ENCODE assay signal across 9 mouse cellular contexts in genomic region chr17:46143578-46144423, GRCm38 (mm10). TPM values are rescaled to one million over a fixed set of nuclear protein-coding genes. Genes with fewer than 3 reads are reported as not detected.
DNase-seq lines count a peak whose midpoint lies in the region; ATAC-seq and TF ChIP-seq lines count a peak whose summit lies in the region.
"Had no signal": no experiment of that assay in that cellular context is flagged by ENCODE, and none has a peak within 500 bp of the region (broad histone marks: within the 10 kb centered on the region; RNA-seq: fewer than 3 reads in every experiment).

Gene Rsph9, minus strand, starts transcription at chr17:46144216.

- peaks cover 9% of the 10 kb centered on the region for H3K36me3 ChIP-seq in neural tube, embryonic 14.5 days (ENCODE audit: control insufficient read depth, insufficient read depth, low read length)
- H3K36me3 ChIP-seq in thymus, adult 2 months (ENCODE audit: control insufficient read depth, insufficient read depth, low read length), result peaks cover 20% of the 10 kb centered on the region

- intact Hi-C loops in heart, postnatal 36 days (cut with DNase I), result no loop called here

- DNase-seq in CD4-positive helper T cell, adult 2 months (ENCODE audit: low read depth, low spot score), result peak; percentile 76
- peak; percentile 92 for DNase-seq in brain, embryonic 14.5 days (ENCODE audit: low read depth)
- peak; percentile 73 for DNase-seq in forelimb bud, embryonic 11.5 days (ENCODE audit: low read depth, low spot score)
- DNase-seq in heart, postnatal 36 days, result peak; percentile 78 to 84
- DNase-seq in layer of hippocampus, adult 2 months (ENCODE audit: low spot score in 2 of 2), result peak; percentile 84 to 91
- peak; percentile 81 for DNase-seq in lung, adult 2 months
- peak; percentile 75 for DNase-seq in thymus, adult 2 months

- H3K9ac ChIP-seq in neural tube, embryonic 14.5 days (replicated peaks; ENCODE audit: low read depth, low read length), result peak within 1 kb of the TSS; percentile 51

- peak; percentile 91 for ATAC-seq in neural tube, embryonic 14.5 days (ENCODE audit: low read depth)

- 0 out of 2 replicates have a peak, but pooled peaks have one; percentile 15 for TF ChIP-seq POLR2A in brain, embryonic 14.5 days (IDR thresholded peaks at IDR 0.05; ENCODE audit: borderline replicate concordance, extremely low read depth, insufficient read depth, insufficient read length, poor library complexity, severe bottlenecking)
- TF ChIP-seq POLR2A in lung, adult 2 months (IDR thresholded peaks at IDR 0.05; ENCODE audit: borderline replicate concordance, extremely low read depth, low read depth, low read length), result peak; percentile 44; the same call in 1 of the 2 replicates
- TF ChIP-seq POLR2A in thymus, adult 2 months (IDR thresholded peaks at IDR 0.05; ENCODE audit: control insufficient read depth, extremely low read depth, insufficient read depth, low read length, poor library complexity), result no peak

- no peaks in the 10 kb centered on the region for H3K27me3 ChIP-seq in neural tube, embryonic 14.5 days (ENCODE audit: control insufficient read depth, insufficient read depth, low read length)
- no peaks in the 10 kb centered on the region for H3K27me3 ChIP-seq in thymus, adult 2 months (ENCODE audit: control insufficient read depth, insufficient read depth, low read length)

- peak within 1 kb of the TSS; percentile 57 for H3K4me2 ChIP-seq in neural tube, embryonic 14.5 days (ENCODE audit: low read depth, low read length)

- H3K27ac ChIP-seq in layer of hippocampus, adult 2 months, result peak within 1 kb of the TSS; percentile 73
- H3K27ac ChIP-seq in neural tube, embryonic 14.5 days (ENCODE audit: low read depth, low read length), result no peak within 1 kb of the TSS
- H3K27ac ChIP-seq in thymus, adult 2 months (ENCODE audit: control insufficient read depth, insufficient read depth, low read length), result no peak within 1 kb of the TSS

- peak within 1 kb of the TSS; percentile 87 for H3K4me3 ChIP-seq in layer of hippocampus, adult 2 months
- peak within 1 kb of the TSS; percentile 77 for H3K4me3 ChIP-seq in lung, adult 2 months (replicated peaks; ENCODE audit: extremely low read depth, low read depth, low read length)
- peak within 1 kb of the TSS; percentile 28 for H3K4me3 ChIP-seq in neural tube, embryonic 14.5 days (ENCODE audit: low read depth, low read length)
- H3K4me3 ChIP-seq in thymus, adult 2 months (ENCODE audit: control insufficient read depth, insufficient read depth, low read length), result peak within 1 kb of the TSS; percentile 44

- H3K4me1 ChIP-seq in lung, adult 2 months (ENCODE audit: control insufficient read depth, insufficient read depth, low read length), result peaks cover 7% of the 10 kb centered on the region
- H3K4me1 ChIP-seq in neural tube, embryonic 14.5 days (ENCODE audit: control insufficient read depth, insufficient read depth, low read length), result 0 out of 2 replicates have a peak, but pooled peaks cover 8% of the 10 kb centered on the region
- peaks cover 10% of the 10 kb centered on the region for H3K4me1 ChIP-seq in thymus, adult 2 months (replicated peaks; ENCODE audit: control insufficient read depth, insufficient read depth, low read length)

- no peak for TF ChIP-seq CTCF in brain, embryonic 14.5 days (IDR thresholded peaks at IDR 0.05; ENCODE audit: borderline replicate concordance, extremely low read depth, insufficient read depth, insufficient read length)
- TF ChIP-seq CTCF in layer of hippocampus, adult 2 months (conservative IDR thresholded peaks at IDR 0.05), result 0 out of 2 replicates have a peak, but pooled peaks have one; percentile 10
- no peak for TF ChIP-seq CTCF in lung, adult 2 months (IDR thresholded peaks at IDR 0.05; ENCODE audit: insufficient read depth, low read length)
- no peak for TF ChIP-seq CTCF in thymus, adult 2 months (IDR thresholded peaks at IDR 0.05; ENCODE audit: borderline replicate concordance, control insufficient read depth, extremely low read depth, insufficient read depth, low read length, poor library complexity)

- 6% methylated on average over 37 of the region's 37 CpGs for WGBS in lung, adult 2 months
- 8% methylated on average over 37 of the region's 37 CpGs for WGBS in neural tube, embryonic 14.5 days
- WGBS in thymus, adult 2 months, result 7% methylated on average over 37 of the region's 37 CpGs

- no peaks in the 10 kb centered on the region for H3K9me3 ChIP-seq in neural tube, embryonic 14.5 days (ENCODE audit: control insufficient read depth, low read length)
- H3K9me3 ChIP-seq: G1E had no signal

RNA-seq across cellular contexts. Expression of gene Rsph9, which starts in this region (rescaled TPM):
- polyA plus RNA-seq in brain, embryonic 14.5 days (2012; rRNA removed), result 32.5 and 35.7 TPM in 2 replicates
- total RNA-seq in heart, postnatal 36 days (2021), result 1 to 10 TPM in 1 of 2 experiments, under 1 TPM in 1; 0.94 to 1.4 TPM
- total RNA-seq in layer of hippocampus, adult 2 months (2021), result 10 to 100 TPM; 27.4 to 28.8 TPM
- 26.0 and 28.1 TPM in 2 replicates for polyA plus RNA-seq in lung, adult 2 months (2012; rRNA removed)
- 30.9 and 46.7 TPM in 2 replicates for polyA plus RNA-seq in neural tube, embryonic 14.5 days (2014; fragmentation: Nextera tagmentation; extraction: Ambion mirVana)
- 1.2 and 2.6 TPM in 2 replicates for polyA plus RNA-seq in thymus, adult 2 months (2012; rRNA removed)
- total RNA-seq: G1E had no signal
- polyA plus RNA-seq: G1E had no signal

Comparison
In these comparisons a context has a peak if more than half of its experiments do, and no peak if none do; other contexts are left out.
1. RNA of gene Rsph9 (total RNA-seq): 27.4 to 28.8 TPM in layer of hippocampus, adult 2 months; 0.94 to 1.4 TPM in heart, postnatal 36 days; every median in the first group is over 10 times any median in the second.
2. H3K4me3 ChIP-seq: peak in every context shown above with its lines; median percentile 87 in layer of hippocampus, adult 2 months; 77 in lung, adult 2 months; 44 in thymus, adult 2 months; 28 in neural tube, embryonic 14.5 days.
3. Peak in every context shown above with its lines, with median percentiles within 50 percentile points of each other: DNase-seq.